Mouse (Mus musculus) embryonic facial prominence, embryonic 15.5 days (tissue): ENCODE data around the gene Wars2. TPM values are rescaled to one million over a fixed set of nuclear protein-coding genes. Genes with fewer than 3 reads are reported as not detected.

Experiments
- ATAC-seq: fragments of 200-750 bp; cut with Nextera tagmentation; 2 replicates; pipeline ENCODE4 v1.8.0; 2017; ENCODE audit warnings: low read depth, moderate TSS enrichment; ENCODE audit not compliant: insufficient number of reproducible peaks, low FRiP score, low TSS enrichment
- H3K27ac ChIP-seq: fragments of 300-500 bp; sonication (generic); replicated peaks from 2 replicates; pipeline ENCODE4 v1.5.1; 2015; ENCODE audit warnings: mild to moderate bottlenecking, inconsistent platforms
- H3K27me3 ChIP-seq: fragments of 300-500 bp; sonication (generic); 2 replicates; pipeline ENCODE4 v1.6.1; 2015; ENCODE audit warnings: inconsistent platforms
- H3K36me3 ChIP-seq: fragments of 300-500 bp; sonication (generic); 2 replicates; pipeline ENCODE4 v1.6.1; 2015; ENCODE audit warnings: mild to moderate bottlenecking, inconsistent platforms
- H3K4me1 ChIP-seq: fragments of 300-500 bp; sonication (generic); 2 replicates; pipeline ENCODE4 v1.6.1; 2015; ENCODE audit warnings: inconsistent platforms
- H3K4me2 ChIP-seq: fragments of 300-500 bp; sonication (generic); replicated peaks from 2 replicates; pipeline ENCODE4 v1.6.1; 2015; ENCODE audit warnings: mild to moderate bottlenecking, inconsistent platforms
- H3K4me3 ChIP-seq: fragments of 300-500 bp; sonication (generic); replicated peaks from 2 replicates; pipeline ENCODE4 v1.5.1; 2015; ENCODE audit warnings: mild to moderate bottlenecking, inconsistent platforms
- H3K9ac ChIP-seq: fragments of 300-500 bp; sonication (generic); 2 replicates; pipeline ENCODE4 v1.6.1; 2015; ENCODE audit warnings: inconsistent platforms
- H3K9me3 ChIP-seq: fragments of 300-500 bp; sonication (generic); replicated peaks from 2 replicates; pipeline ENCODE4 v1.6.1; 2016; ENCODE audit warnings: inconsistent platforms
- WGBS: fragments of 180-500 bp; shearing (Covaris S2); methylation state at CpG from one replicate; pipeline ENCODE4 v1.1.7; 2015; 5-methylcytosine and 5-hydroxymethylcytosine counted together
- polyA plus RNA-seq: library from polyadenylated mRNA; unstranded; fragments of >200 nt; fragmentation: Nextera tagmentation; extraction: Ambion mirVana; gene quantifications from 2 replicates; pipeline ENCODE4 v1.2.1, GENCODE M21; 2015

Wars2 gene
- polyA plus RNA-seq, 1 experiment from 2014 or later, result 11.7 TPM

DNA sequence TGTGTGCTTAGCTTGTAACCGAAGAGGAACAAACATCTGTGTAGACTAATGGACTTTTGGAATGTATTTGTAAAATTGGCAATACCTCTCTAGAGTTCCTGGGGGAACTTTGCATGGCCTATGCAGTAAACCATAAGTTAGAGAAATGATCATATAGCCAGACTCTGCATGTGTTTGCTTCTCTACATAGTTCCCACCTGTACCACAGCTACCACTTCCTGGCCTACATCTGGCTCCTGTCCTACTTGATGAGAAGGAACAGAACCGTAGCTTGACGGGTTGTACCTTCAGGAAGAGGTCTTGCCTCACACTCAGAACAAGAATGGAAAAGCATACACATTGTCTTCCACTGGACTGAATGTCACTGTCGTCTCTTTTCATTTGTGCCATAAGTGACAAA is 52.7 kb downstream of the Wars2 start:
- Histone ChIP-seq H3K4me1 (peaks cover 4% of the 10 kb centered on the region; the same call in 1 of the 2 replicates), H3K9me3 (no peaks in the 10 kb centered on the region), H3K27me3 (no peaks in the 10 kb centered on the region), H3K27ac (no peak overlapping the region), H3K36me3 (0 out of 2 replicates have a peak, but pooled peaks cover 4% of the 10 kb centered on the region), H3K4me2 (no peak overlapping the region), H3K4me3 (no peak overlapping the region), H3K9ac (no peak overlapping the region)
- WGBS, result 60% methylated on average over 4 of the region's 4 CpGs
- ATAC-seq, result no peak

DNA sequence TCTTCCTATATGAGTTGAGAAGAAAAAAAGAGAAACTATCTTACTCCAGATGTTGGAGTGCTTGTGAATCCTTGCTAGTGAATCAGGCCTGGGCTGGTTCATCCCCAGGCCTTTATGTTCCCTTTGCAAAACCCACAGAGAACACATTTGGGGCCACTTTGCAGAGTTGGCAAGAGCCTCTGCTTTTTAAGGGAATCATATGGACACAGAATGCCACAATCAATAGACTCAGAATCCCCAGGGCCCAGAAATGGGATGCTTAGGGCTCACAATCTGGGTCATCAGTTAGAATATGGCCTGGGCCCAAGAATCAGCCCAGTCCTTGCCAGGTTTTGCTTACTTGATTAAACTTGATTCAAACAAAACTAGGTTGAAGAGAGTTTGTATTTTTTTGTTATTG is 62.5 kb downstream of the Wars2 start:
- Histone ChIP-seq H3K27me3 (no peaks in the 10 kb centered on the region), H3K4me2 (no peak overlapping the region), H3K36me3 (0 out of 2 replicates have a peak, but pooled peaks cover 4% of the 10 kb centered on the region), H3K9me3 (no peaks in the 10 kb centered on the region), H3K9ac (no peak overlapping the region), H3K4me3 (no peak overlapping the region), H3K27ac (peak overlapping the region; percentile 63), H3K4me1 (no peaks in the 10 kb centered on the region)
- 0 out of 2 replicates have a peak, but pooled peaks have one; percentile 43 for ATAC-seq

DNA sequence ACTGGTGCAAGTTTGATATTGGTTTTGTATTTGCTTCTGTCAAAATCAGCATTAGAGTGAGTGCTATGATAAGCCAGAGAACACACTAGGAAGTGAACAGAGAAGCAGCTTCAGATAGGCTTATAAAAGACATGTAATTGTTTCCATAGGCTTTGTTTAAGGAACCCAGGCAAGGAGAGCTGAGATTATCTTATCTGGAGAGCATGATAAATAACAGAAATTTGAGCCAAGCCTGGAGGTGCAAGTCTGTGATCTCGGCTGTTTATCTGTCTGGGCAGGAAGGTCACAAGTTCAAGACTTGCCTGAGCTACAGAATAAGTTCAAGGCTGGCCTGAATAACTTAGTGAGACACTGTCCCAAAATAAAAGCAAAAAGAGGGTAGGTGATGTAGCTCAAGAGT is 67.5 kb downstream of the Wars2 start:
- Histone ChIP-seq H3K4me1 (peaks cover 11% of the 10 kb centered on the region), H3K4me3 (no peak overlapping the region), H3K4me2 (no peak overlapping the region), H3K27ac (no peak overlapping the region), H3K9ac (no peak overlapping the region), H3K9me3 (no peaks in the 10 kb centered on the region), H3K36me3 (no peaks in the 10 kb centered on the region), H3K27me3 (no peaks in the 10 kb centered on the region)
- 49% methylated on average over 1 of the region's 1 CpGs for WGBS
- ATAC-seq, result no peak

DNA sequence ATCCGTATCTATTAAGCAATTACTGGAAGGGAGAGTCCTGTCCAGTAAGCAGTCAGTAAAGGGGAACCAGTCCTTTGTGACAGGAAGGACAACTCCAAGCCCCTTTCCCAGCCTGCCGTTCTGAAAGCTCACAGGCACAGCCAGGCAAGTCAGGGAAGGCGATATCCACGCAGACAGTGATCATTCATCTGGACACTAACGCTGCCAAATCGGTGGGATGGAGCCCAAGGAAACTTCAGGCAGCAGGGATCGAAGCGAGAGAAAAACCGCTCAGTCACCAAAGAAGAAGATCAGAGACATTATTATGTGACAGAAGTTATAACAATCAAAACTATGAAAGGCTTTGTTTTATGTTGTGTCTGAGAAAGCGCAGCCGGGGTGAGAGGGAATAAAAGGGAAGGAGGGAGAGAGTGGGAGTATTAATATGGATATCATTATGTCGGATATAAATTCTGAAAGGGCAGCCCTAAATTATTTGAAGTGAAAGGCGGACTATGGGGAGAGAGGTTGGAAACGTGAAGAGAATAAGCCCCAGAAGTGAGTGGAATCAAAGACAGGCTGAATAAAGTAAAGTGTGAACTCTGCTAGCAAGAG is 70.3 kb downstream of the Wars2 start:
- no peaks in the 10 kb centered on the region for H3K27me3 ChIP-seq
- WGBS, result 39% methylated on average over 14 of the region's 14 CpGs
- H3K4me3 ChIP-seq, result no peak overlapping the region
- no peak overlapping the region for H3K4me2 ChIP-seq
- H3K4me1 ChIP-seq, result peaks cover 18% of the 10 kb centered on the region
- H3K9ac ChIP-seq, result no peak overlapping the region
- H3K9me3 ChIP-seq, result no peaks in the 10 kb centered on the region
- no peak overlapping the region for H3K27ac ChIP-seq
- 0 out of 2 replicates have a peak, but pooled peaks cover 1% of the 10 kb centered on the region for H3K36me3 ChIP-seq
- no peak for ATAC-seq

DNA sequence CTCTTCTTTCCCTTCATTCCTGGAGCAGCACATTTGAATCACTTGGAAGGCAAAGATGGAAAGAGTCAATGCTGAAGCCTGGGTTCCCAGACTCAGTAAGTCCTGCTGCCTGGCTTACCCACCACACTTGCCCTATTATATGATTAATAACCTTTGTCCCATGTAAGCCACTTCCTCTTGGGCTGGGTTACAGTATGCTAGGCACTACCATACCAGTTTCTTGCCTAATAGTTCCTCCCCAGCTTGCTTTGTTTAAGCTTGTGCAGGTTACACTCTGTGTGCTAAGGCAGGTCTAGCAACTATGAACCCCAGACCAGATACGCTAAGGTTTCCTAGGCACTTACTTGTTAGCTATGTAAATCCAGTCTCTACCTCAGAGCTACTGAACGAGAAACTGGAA is 86.9 kb downstream of the Wars2 start:
- H3K4me2 ChIP-seq, result no peak overlapping the region
- no peaks in the 10 kb centered on the region for H3K9me3 ChIP-seq
- no peak overlapping the region for H3K27ac ChIP-seq
- no peaks in the 10 kb centered on the region for H3K4me1 ChIP-seq
- WGBS, result 60% methylated on average over 2 of the region's 2 CpGs
- ATAC-seq, result no peak
- no peaks in the 10 kb centered on the region for H3K36me3 ChIP-seq
- H3K4me3 ChIP-seq, result no peak overlapping the region
- peaks cover 7% of the 10 kb centered on the region; the same call in 1 of the 2 replicates for H3K27me3 ChIP-seq
- H3K9ac ChIP-seq, result no peak overlapping the region

DNA sequence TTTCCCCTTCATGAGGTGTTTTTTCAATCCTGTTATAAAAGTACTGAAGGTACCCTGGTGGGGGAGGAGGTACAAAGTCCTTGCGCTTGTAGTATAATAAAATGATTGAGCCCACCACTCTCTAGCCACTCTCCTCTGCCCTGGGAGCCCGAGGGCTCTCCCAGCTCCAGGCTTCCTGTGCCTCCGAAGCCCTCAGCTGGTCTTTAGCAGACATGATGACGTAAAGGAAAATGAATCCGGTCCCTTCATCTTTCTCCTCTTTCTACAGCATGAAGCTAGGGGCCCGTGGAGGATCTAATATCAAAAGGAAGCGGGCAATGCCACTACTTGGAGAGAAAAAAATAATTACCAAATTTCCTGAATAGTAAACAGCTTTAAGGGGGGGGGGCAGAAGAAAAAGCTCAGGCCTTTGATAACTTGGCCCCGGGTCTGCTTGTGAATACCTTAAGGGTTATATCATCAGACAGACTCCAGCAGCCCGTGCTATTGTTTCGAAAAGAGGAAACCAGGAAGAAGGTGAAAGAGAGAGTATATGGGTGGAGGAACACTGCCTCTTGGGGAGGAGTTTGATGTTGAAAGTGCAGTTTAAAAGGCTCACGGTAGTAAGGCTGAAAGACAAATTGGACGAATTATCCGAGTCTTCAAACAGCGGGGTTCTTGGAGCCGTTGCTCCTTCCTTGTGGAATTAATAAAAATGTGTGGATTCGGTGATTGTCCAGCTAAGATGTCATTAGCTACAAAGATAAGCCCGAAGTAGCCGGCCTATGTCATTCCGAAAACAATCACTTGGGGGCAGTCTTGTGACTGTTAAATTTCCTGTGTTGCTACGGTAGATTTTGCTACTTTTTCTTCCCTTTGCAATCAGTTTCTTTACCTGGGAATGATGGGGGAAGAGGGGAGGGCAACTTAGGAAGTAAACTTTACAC is 92.8 kb downstream of the Wars2 start:
- Histone ChIP-seq H3K9me3 (no peaks in the 10 kb centered on the region), H3K27ac (peak overlapping the region; percentile 55; the same call in 1 of the 2 replicates), H3K9ac (no peak overlapping the region), H3K4me2 (peak overlapping the region; percentile 49), H3K4me1 (peaks cover 12% of the 10 kb centered on the region; the same call in 1 of the 2 replicates), H3K4me3 (peak overlapping the region; percentile 31), H3K36me3 (no peaks in the 10 kb centered on the region), H3K27me3 (peaks cover 48% of the 10 kb centered on the region)
- ATAC-seq, result no peak
- WGBS, result 6% methylated on average over 20 of the region's 20 CpGs

DNA sequence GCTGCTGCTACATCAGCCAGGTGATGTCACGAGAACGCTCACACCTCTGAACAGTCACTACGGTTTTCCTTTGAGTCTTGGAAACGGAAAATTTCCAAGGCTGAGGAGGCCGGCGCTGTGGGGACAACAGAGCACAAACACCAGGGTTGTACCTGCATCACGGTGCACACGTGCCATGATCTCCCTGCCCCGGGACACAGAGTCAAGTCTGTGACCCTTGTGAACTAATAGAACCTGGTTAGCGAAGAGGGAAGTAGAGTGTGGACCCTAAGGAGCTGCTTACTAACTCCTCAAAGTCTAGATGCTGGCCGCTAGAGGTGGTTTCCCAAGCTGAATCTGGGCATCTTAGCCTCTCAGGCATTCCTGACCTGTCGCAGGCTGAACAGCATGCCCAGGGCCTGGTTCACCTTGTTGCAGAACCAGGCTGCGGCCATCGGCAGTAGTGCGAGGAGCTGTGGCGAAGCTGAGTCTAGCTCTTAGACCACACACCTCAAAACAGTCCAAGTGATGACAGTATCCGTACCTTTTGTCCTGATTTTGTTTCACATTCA is 93.5 kb downstream of the Wars2 start:
- WGBS, result 17% methylated on average over 17 of the region's 17 CpGs
- Histone ChIP-seq H3K9ac (no peak overlapping the region), H3K4me3 (peak overlapping the region; percentile 31), H3K4me2 (peak overlapping the region; percentile 49), H3K27me3 (peaks cover 55% of the 10 kb centered on the region), H3K4me1 (peaks cover 12% of the 10 kb centered on the region; the same call in 1 of the 2 replicates), H3K27ac (no peak overlapping the region), H3K9me3 (no peaks in the 10 kb centered on the region), H3K36me3 (no peaks in the 10 kb centered on the region)
- ATAC-seq, result no peak

DNA sequence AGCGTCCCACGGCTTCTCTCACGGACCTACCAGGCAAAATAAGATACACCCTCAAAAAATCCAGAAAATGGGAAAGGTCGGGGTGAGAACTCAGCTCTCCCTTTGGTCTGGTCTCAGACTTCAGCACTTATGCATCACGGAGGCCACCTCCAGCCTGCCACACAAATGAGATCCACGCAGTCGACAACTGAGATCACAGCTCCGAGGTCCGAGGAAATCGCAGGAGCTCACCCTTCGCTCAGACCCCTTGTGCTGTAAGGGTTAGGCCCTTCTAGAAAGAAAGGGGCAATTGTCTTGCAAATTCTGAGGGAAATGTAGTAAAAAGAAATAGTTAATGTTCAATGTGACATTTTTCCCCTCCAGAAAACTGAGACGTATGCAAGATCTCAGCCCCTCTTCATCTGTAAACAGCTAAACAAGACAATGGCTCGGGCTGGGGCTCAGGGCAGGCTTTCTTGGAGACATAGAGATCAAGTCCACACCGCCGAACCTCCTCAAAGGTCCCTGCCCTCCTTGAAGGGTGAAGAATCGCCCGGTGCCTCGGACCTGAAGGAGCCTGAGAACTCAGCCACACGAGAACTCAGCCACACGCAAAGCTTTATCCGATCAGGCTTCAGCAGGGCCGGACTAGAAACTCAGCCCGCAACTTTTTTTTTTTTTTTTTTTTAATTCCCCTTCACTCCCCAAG is 94.4 kb downstream of the Wars2 start:
- no peaks in the 10 kb centered on the region for H3K9me3 ChIP-seq
- H3K36me3 ChIP-seq, result no peaks in the 10 kb centered on the region
- H3K27me3 ChIP-seq, result peaks cover 64% of the 10 kb centered on the region
- H3K9ac ChIP-seq, result no peak overlapping the region
- no peak for ATAC-seq
- H3K4me3 ChIP-seq, result no peak overlapping the region
- no peak overlapping the region for H3K27ac ChIP-seq
- peak overlapping the region; percentile 8; the same call in 1 of the 2 replicates for H3K4me2 ChIP-seq
- peaks cover 13% of the 10 kb centered on the region; the same call in 1 of the 2 replicates for H3K4me1 ChIP-seq
- 30% methylated on average over 23 of the region's 23 CpGs for WGBS

DNA sequence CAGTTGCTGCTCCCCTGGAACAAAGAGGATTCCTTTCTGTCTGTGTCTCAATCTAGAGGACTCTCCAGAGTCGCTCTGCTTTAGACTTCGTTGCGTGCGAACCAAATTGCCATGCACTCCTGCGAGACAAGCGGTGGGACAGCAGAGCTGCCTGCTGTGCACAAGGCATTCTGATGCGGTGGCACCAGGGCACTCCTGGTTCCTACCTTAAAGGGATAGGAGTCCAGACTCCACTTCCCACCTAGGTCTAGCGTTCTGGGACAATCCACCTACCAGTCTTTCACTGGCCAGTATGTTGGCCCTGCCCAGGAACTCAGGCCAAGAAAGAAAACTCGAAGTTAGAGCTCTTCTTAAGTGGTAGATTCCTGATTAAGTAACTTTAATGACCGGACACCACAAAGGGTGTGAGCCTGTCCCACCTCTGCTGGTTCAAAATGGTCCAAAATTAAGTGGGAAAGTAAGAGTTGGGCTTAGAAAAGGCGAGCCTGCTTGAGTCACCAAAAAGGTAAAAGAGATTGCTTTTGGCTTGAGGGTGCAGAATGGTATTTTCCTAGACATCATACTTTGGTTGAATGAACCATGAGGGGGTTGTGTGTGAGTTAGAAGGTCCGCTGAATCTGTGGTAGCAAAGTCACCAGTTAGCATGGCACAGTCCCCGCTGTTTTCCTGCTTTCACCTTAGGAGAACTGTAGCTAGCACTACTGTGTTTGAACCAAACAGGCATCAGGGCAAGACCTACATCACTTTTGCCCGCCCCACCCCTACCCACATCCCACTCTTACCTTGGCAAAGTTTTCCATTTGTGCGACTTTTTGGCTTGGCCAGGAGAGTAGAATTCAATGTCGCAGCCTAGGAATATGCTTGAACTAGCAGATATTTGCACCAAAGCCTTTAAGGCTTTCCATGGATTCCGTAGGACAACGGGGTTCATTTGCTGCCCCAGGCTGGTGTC is 95.2 kb downstream of the Wars2 start:
- no peak overlapping the region for H3K4me2 ChIP-seq
- 30% methylated on average over 18 of the region's 18 CpGs for WGBS
- H3K4me1 ChIP-seq, result peaks cover 19% of the 10 kb centered on the region
- H3K4me3 ChIP-seq, result no peak overlapping the region
- no peak for ATAC-seq
- H3K27me3 ChIP-seq, result peaks cover 70% of the 10 kb centered on the region
- H3K9ac ChIP-seq, result no peak overlapping the region
- no peaks in the 10 kb centered on the region for H3K9me3 ChIP-seq
- no peaks in the 10 kb centered on the region for H3K36me3 ChIP-seq
- no peak overlapping the region for H3K27ac ChIP-seq

DNA sequence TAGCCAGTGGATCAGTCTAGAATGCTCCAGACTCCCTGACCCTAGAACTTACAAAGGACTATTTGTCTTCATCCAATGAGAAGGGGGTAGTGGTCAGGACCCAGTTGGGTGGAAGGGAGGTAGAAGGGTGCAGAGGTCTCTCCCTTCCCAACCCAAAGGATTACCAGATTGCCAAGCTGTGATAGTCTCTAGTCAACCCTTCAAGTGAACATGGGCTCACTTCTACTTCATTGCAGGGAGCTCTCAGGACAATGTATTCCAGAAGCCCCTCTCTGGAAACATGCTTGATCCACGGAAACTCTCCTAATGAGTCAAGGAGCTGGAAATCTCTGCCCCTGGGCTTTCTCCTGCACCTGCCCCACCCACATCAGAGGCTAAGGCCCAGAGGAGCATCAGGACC is 97.8 kb downstream of the Wars2 start:
- no peak for ATAC-seq
- H3K9ac ChIP-seq, result no peak overlapping the region
- no peak overlapping the region for H3K4me2 ChIP-seq
- peaks cover 20% of the 10 kb centered on the region for H3K4me1 ChIP-seq
- H3K27me3 ChIP-seq, result peaks cover 86% of the 10 kb centered on the region
- no peaks in the 10 kb centered on the region for H3K9me3 ChIP-seq
- WGBS, result 22% methylated on average over 1 of the region's 1 CpGs
- no peaks in the 10 kb centered on the region for H3K36me3 ChIP-seq
- H3K4me3 ChIP-seq, result no peak overlapping the region
- no peak overlapping the region for H3K27ac ChIP-seq
